Mouse (Mus musculus) limb, embryonic 14.5 days (tissue): ENCODE data around the gene Styk1. TPM values are rescaled to one million over a fixed set of nuclear protein-coding genes. Genes with fewer than 3 reads are reported as not detected.

Source experiments
- ATAC-seq: fragments of 200-750 bp; cut with Nextera tagmentation; 2 replicates; pipeline ENCODE4 v1.8.0; 2017; ENCODE audit warnings: low read depth, moderate number of reproducible peaks, moderate TSS enrichment; ENCODE audit not compliant: low FRiP score
- DNase-seq: peaks from one replicate; pipeline ENCODE4 v3.0.0-alpha.2; 2015; ENCODE audit warnings: low spot score
- H3K27ac ChIP-seq: fragments of 300-500 bp; sonication (generic); replicated peaks from 2 replicates; pipeline ENCODE4 v1.5.1; 2014; ENCODE audit warnings: low read depth, mild to moderate bottlenecking, low read length, moderate library complexity, mixed read lengths
- H3K27me3 ChIP-seq: fragments of 300-500 bp; sonication (generic); 2 replicates; pipeline ENCODE4 v1.6.1; 2014; ENCODE audit warnings: low read length, mixed read lengths; ENCODE audit not compliant: control insufficient read depth, insufficient read depth
- H3K36me3 ChIP-seq: fragments of 300-500 bp; sonication (generic); 2 replicates; pipeline ENCODE4 v1.6.1; 2014; ENCODE audit warnings: mild to moderate bottlenecking, low read length, moderate library complexity, mixed read lengths; ENCODE audit not compliant: control insufficient read depth, insufficient read depth
- H3K4me1 ChIP-seq: fragments of 300-500 bp; sonication (generic); 2 replicates; pipeline ENCODE4 v1.6.1; 2014; ENCODE audit warnings: antibody characterized with exemption, low read length, mixed read lengths; ENCODE audit not compliant: control insufficient read depth, insufficient read depth
- H3K4me2 ChIP-seq: fragments of 300-500 bp; sonication (generic); replicated peaks from 2 replicates; pipeline ENCODE4 v1.6.1; 2014; ENCODE audit warnings: low read depth, mild to moderate bottlenecking, low read length, moderate library complexity; ENCODE audit not compliant: severe bottlenecking
- H3K4me3 ChIP-seq: fragments of 300-500 bp; sonication (generic); replicated peaks from 2 replicates; pipeline ENCODE4 v1.5.1; 2014; ENCODE audit warnings: low read length
- H3K9ac ChIP-seq: fragments of 300-500 bp; sonication (generic); 2 replicates; pipeline ENCODE4 v1.6.1; 2014; ENCODE audit warnings: mild to moderate bottlenecking, low read depth, low read length, moderate library complexity; ENCODE audit not compliant: severe bottlenecking
- H3K9me3 ChIP-seq: fragments of 300-500 bp; sonication (generic); 2 replicates; pipeline ENCODE4 v1.6.1; 2016; ENCODE audit warnings: low read length; ENCODE audit not compliant: control insufficient read depth
- POLR2A ChIP-seq: fragments of 200-500 bp; IDR thresholded peaks from 2 replicates; pipeline ENCODE4 v1.8.0; 2012; ENCODE audit warnings: inconsistent platforms, mild to moderate bottlenecking, moderate library complexity, borderline replicate concordance; ENCODE audit not compliant: insufficient read depth, insufficient read length; ENCODE audit errors: extremely low read depth
- WGBS: fragments of 180-500 bp; shearing (Covaris S2); extraction: QIAGEN DNeasy Blood & Tissue Kit; methylation state at CpG from one replicate; pipeline ENCODE4 v1.1.7; 2014; 5-methylcytosine and 5-hydroxymethylcytosine counted together
- polyA plus RNA-seq, 2 experiments: library from polyadenylated mRNA; depleted of rRNA in 1 of 2; stranded (reverse) in 1 of 2; unstranded in 1 of 2; fragments of >200 nt; fragmentation: Nextera tagmentation in 1 of 2; extraction: Ambion mirVana in 1 of 2; gene quantifications; 2 replicates each; pipeline versions ENCODE4 v1.2.1 to v1.2.3; 2012 to 2014

The Styk1 gene
- polyA plus RNA-seq, 2 experiments = 1.3 to 1.5 TPM

GRCm38 (mm10) chr6:131264175-131264574 is 89.2 kb downstream of the Styk1 start:
- Histone ChIP-seq H3K4me2 (no peak overlapping the region), H3K9ac (no peak overlapping the region), H3K27ac (no peak overlapping the region), H3K4me1 (no peaks in the 10 kb centered on the region), H3K4me3 (no peak overlapping the region), H3K27me3 (no peaks in the 10 kb centered on the region), H3K36me3 (no peaks in the 10 kb centered on the region), H3K9me3 (no peaks in the 10 kb centered on the region)
- WGBS = 81% methylated on average over 5 of the region's 5 CpGs
- no peak for TF ChIP-seq POLR2A
- DNase-seq (no peak), ATAC-seq (no peak)

GRCm38 (mm10) chr6:131262778-131263177 is 90.6 kb downstream of the Styk1 start:
- Histone ChIP-seq H3K4me2 (no peak overlapping the region), H3K36me3 (no peaks in the 10 kb centered on the region), H3K4me1 (no peaks in the 10 kb centered on the region), H3K27me3 (no peaks in the 10 kb centered on the region), H3K27ac (no peak overlapping the region), H3K9me3 (no peaks in the 10 kb centered on the region), H3K4me3 (no peak overlapping the region), H3K9ac (no peak overlapping the region)
- ATAC-seq (no peak), DNase-seq (no peak)
- no peak for TF ChIP-seq POLR2A
- 64% methylated on average over 3 of the region's 3 CpGs for WGBS

GRCm38 (mm10) chr6:131262009-131262408 is 91.4 kb downstream of the Styk1 start:
- 88% methylated on average over 3 of the region's 3 CpGs for WGBS
- H3K4me2 ChIP-seq = no peak overlapping the region
- no peak overlapping the region for H3K27ac ChIP-seq

More at GRCm38 (mm10) chr6:131262009-131262408, 91.4 kb downstream of the Styk1 start:
- H3K27me3 ChIP-seq = no peaks in the 10 kb centered on the region
- no peaks in the 10 kb centered on the region for H3K4me1 ChIP-seq
- no peaks in the 10 kb centered on the region for H3K9me3 ChIP-seq
- H3K36me3 ChIP-seq = no peaks in the 10 kb centered on the region
- no peak for ATAC-seq
- no peak for TF ChIP-seq POLR2A
- H3K4me3 ChIP-seq = no peak overlapping the region
- no peak overlapping the region for H3K9ac ChIP-seq
- DNase-seq = no peak

Other genes with a start within 250 kb of the Styk1 start
- gene Klra2, start 106.2 kb downstream of the Styk1 start, polyA plus RNA-seq (2012; rRNA removed) = 0.20 and 0.22 TPM in 2 replicates
- gene Klra2, start 106.2 kb downstream of the Styk1 start, polyA plus RNA-seq (2014; fragmentation: Nextera tagmentation; extraction: Ambion mirVana) = 0.14 TPM in 1 of 2 replicates, not detected in the other
- gene Magohb, start 60.4 kb downstream of the Styk1 start, polyA plus RNA-seq (2012; rRNA removed) = 26.2 and 35.8 TPM in 2 replicates
- 54.4 and 61.1 TPM in 2 replicates for gene Magohb, start 60.4 kb downstream of the Styk1 start, polyA plus RNA-seq (2014; fragmentation: Nextera tagmentation; extraction: Ambion mirVana)
- 153 and 219 TPM in 2 replicates for gene Ybx3, start 34.9 kb upstream of the Styk1 start, polyA plus RNA-seq (2012; rRNA removed)
- 77.9 and 88.7 TPM in 2 replicates for gene Ybx3, start 34.9 kb upstream of the Styk1 start, polyA plus RNA-seq (2014; fragmentation: Nextera tagmentation; extraction: Ambion mirVana)
- not detected in 2 replicates for gene 5430401F13Rik, start 132.8 kb upstream of the Styk1 start, polyA plus RNA-seq (2012; rRNA removed)
- not detected in 2 replicates for gene 5430401F13Rik, start 132.8 kb upstream of the Styk1 start, polyA plus RNA-seq (2014; fragmentation: Nextera tagmentation; extraction: Ambion mirVana)
- gene Gm6619, start 132.8 kb upstream of the Styk1 start, polyA plus RNA-seq (2012; rRNA removed) = not detected in 2 replicates
- gene Gm6619, start 132.8 kb upstream of the Styk1 start, polyA plus RNA-seq (2014; fragmentation: Nextera tagmentation; extraction: Ambion mirVana) = not detected in 2 replicates